Mouse (Mus musculus) T-helper 2 cell (primary cell): ENCODE measurements around the gene Bloc1s3.

Experiments used
- in situ Hi-C: fragments of 300-600 bp; cut with MboI, MseI; formaldehyde crosslinking; loops from one replicate; pipeline ENCODE4 v1.15.1; 2025; ENCODE audit warnings: high pct_unique_total_duplicates

Bloc1s3 gene

DNA sequence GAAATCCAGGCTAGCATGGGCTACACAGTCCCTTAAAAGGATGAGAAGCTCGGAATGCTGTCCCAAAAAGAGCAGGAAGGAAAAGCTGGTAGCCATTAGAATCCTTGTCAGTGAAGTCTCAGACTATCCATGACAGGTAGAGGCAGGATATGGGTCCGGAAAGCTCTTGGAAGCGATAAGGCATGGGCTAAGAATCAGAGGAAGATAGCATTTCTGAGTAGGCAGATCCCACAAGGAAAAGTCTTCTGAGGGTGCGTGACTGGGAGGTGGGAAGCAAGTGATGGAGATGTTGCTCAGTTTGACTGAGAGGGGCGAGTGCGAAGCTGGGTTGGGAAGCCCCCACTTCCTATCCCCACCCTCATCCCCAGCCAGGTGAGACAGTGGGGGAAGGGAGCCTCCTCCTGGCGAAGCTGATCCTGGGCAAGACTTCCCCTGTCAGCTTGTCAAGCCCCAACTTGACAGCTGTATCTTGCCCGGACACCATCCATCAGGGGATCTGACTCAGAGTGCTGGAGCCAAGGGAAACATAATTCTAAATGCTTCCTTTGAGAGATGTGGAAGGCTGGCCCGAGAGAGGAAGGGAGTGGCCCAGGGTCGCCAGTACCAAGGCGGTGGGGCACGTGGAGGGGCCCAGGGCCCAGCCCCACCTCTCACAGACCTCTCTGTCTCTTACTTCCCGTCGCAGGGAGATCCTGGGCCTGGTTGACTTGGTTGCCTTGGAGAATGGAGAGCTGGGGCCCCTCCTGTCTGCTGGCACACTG lies 30.4 kb downstream of the Bloc1s3 start:
- in situ Hi-C loops: no loop called here

DNA sequence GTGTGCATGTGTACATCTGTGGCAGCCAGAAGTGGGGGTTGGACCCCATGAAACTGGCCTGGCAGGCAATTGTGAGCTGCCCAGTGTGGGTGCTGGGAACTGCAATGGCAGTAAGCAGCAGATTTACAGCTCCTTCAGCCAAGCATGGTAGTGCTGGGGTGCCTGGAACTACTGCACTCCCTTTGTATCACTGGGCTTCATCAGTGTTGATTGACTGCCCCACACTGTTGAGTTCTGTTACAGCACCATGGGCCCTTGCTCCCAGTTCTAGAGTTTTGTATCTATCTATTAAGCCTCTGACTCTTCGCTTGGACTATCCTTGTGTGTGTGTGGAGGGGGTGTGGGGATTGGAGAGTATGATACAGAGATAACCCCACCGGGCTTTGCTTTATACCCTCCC lies 31.1 kb downstream of the Bloc1s3 start:
- in situ Hi-C loops: no loop called here

DNA sequence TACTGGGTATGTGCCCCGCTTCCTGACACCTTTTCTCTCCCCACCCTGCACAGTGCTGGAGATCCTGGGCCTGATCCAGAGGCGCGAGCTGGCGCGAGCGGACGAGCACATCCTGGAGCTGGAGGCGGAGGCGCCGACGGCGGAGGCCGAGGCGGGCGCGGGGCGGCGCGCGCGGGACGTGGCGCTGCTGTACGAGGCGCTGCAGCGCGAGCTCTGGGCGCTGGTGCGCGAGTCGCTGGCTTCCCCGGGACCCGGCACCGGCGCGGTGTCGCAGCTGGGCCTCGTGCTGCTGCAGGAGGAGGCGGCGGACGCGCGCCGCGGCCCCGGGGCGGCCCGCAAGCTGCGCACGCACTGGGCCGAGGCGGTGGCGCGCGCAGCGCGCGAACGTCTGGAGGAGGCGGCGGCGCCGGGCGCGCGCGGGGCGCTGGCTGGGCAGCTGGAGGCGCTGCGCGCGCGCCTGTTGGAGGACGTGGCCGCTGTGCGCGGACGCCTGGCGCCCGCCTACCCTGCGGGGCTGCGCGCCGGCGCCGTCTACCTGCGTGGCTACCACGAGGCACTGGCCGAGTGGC lies 34.2 kb downstream of the Bloc1s3 start:
- in situ Hi-C loops: no loop called here

DNA sequence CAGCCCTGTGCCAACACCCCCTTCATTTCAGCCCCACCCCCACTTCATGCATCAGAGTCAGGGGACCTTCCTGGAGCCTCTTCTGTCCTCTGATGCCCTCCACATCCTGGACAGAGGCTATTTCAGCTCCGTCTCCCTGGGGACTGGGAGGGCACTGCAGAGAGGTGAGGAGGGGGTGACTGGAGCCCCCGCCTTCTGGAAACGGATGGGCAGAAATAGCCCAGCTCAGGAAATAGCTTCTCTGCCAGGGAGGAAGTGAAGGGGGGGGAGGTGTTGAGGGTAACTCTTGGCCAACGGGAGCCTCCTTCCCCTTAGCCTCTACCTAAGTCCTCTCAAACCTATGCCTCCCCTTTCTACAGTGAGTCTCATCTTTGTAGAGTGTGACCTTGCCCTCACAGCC lies 35.8 kb downstream of the Bloc1s3 start:
- in situ Hi-C loops: no loop called here

DNA sequence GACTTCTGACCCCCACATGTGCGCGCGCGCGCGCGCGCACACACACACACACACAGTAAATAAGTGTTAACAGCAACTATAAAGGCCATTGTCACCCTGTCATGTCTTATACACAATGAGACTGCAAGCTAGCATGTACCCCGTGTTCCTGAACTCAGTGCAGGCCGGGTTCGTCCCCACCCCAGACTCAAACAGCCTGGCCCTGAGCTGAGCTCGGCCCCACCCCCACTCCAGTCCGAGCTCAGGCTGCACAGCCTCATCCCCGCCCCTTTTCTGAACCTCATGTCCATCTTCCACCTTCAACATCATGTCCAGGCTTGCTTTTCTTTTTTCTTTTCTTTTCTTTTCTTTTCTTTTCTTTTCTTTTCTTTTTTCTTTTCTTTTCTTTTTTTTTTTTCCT lies 37.9 kb downstream of the Bloc1s3 start:
- in situ Hi-C loops: no loop called here

DNA sequence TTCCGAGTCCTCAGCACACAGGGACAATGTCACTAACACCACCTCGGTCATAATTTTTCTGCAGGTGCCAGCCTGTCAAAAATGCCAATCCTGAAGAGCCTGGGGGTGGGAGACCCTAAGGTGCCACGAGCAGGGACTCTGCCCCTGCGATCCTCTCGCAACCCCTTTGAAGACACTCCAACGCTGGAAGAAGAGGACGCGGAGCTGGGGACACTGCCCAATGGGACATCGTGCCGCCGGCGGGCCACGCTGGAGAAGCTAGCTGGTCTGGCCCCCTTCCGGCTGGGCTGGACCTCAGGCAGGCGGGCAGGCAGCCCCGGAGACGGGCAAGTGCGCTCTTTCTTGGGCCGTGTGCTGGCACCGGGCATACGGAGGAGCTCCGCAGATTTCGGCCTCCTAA lies 38.8 kb downstream of the Bloc1s3 start:
- in situ Hi-C loops: no loop called here

DNA sequence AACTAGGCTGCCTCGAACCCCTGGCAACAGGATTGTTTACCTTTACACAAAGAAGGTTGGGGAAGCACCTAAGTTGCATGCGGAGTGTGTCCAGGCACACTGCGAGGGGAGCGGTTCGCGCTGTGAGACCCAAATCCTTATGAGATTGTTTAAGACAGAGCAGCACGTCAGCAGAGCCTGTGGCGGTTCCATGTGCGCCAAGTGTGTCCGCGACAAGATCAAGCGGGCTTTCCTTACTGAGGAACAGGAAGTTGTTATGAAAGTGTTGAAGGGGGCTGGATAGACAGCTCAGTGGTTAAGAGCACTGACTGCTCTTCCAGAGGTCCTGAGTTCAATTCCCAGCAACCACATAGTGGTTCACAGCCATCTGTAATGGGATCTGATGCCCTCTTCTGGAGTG lies 39.9 kb downstream of the Bloc1s3 start:
- in situ Hi-C loops: no loop called here

DNA sequence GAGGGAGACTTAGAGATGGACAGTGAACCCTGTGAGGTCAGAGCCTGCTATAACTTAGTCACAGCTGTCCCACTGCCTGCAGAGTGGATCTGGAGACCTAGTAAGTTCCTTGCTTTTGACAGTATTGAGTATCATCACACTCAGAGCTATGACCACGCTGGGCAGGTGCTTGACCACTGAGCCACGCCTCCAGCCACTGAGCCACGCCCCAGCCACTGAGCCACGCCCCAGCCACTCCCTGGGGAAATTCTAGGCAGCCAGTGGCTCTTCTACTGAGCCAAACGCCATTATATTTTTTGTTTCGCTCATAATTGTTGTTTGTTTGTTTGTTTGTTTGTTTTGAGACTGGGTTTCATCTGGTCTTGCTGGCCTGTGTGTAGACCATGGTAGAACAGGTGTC lies 40.5 kb downstream of the Bloc1s3 start:
- in situ Hi-C loops: no loop called here

DNA sequence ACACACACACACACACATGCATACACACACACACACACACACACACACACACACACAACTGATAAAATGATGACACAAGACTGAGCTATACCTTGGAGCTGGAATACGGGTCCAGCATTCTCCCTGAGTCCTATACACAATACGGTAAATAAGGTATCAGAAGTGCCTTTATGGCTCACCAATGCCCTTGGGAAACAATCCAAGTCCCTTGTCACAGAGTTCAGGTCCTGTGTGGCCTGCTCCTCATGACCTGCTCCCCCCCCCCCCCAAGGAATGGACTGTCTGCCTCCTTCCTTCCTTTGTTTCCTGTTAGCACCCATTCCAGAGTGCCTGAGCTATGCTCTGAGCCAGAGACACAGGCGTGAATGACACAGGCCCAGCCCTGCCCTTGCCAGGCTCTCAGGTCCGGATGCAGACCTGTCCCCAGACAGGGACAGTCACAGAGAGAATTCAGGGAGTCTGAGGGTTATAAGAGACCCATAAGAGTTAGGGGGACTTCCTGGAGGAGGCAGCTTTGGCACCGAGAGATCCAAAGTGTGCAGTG lies 41.5 kb downstream of the Bloc1s3 start:
- in situ Hi-C loops: no loop called here

DNA sequence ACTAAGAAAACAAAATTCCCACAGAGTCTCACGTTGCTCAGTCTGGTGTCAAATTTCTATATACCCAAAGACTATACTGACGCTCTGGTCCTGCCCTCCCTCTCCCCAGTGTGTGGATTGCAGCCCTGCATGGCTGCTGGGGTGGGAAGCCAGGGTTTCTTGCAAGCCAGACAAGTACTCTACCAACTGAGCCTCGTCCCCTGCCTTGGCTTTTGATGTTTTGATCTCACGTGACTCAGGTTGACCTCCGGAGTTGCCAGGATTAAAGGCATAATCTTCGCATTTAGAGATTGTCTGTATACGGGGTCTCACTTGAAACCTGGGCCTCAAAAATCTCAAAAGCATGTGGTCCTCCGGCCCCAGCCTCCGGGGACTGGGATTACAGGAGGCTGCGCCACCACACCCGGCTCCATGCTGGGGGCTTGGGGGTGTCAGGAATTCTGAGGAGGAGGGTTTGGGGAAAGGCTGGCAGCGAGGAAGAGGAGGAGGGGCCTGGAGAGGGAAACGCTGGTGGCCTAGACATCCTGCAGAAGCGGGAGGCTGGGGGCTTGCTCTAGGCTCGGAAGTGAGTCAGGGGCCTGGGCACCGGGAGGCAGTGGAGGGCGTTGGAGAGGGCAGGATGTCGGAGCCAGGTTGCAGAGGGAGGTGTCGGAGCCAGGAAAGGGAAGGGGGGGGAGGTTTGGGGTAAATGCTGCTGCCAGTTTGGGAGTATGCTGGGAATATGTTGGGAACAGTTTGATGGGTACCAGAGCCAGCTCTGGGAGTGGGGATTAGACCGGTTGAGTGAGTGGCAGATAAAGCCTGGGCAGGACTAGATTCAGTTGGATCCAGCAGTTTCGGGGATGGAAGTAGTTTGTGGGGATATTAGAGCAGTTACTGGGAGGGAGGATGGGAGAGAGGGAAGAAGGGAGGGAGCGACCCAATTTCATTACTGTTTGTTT lies 43.5 kb downstream of the Bloc1s3 start:
- in situ Hi-C loops: no loop called here

DNA sequence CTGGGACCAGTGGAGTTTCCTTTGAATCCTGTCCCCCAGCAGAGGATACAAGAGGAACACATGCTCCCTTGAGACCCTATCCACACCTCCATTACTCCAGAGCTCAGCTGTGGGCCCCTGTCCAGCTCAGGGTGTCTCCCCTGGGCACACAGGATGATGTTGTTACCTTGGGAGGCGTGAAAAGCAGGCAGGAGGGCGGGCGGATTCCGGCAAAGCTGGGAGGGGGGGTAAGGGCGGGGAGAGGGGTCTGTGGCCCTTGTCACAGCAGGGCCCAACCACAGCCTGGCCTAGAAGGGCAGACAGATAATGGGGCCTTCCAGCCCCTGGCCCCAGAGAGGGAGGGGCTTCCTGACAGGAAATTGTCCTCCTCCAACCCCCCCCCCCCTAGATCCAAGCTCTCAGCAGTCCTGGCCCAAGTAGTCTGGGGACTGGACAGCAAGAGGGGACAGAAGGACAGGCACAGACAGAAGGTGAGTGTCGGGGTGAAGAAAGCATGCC lies 45.2 kb downstream of the Bloc1s3 start, which contains the start of gene Exoc3l2:
Gene Exoc3l2, plus strand, starts transcription at position 448 of the 498 bp plus-strand sequence.
- in situ Hi-C loops: no loop called here

DNA sequence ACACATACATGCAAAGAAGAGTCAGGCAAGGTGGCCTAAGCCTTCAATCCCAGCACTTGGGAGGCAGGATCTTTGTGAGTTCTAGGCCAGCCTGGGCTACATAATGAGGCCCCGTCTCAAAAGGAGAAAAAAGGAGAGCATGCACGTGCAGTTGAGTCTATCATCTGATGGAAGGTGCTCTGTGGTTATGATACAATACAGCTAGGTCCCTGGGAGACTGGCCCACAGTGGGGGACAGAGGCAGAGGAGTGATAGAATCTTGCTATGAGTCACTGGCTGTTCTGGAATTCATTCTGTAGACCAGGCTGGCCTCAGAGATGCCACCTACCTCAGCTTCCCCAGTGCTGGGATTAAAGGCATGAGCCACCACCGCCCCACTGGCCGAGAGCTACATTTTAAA lies 45.7 kb downstream of the Bloc1s3 start:
- in situ Hi-C loops: no loop called here

DNA sequence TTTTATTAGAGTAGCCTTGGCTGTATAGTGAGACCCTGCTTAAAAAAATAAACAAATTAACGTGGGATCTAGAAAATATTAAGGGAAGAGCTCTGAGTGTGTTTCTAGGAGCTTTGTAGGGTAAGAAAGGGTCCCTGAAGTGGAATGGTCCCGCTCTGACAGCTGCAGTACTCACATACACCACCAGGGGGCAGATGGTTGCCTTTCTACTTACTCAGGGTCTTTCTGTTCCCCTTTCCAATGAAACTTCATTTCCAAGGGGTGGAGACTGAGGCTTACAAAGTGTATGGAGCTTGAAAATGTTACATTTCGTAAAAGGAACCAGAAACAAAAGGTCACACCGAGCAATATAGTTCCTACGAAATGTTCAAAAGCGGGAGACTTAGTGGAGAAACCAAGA lies 46.7 kb downstream of the Bloc1s3 start:
- in situ Hi-C loops: no loop called here

DNA sequence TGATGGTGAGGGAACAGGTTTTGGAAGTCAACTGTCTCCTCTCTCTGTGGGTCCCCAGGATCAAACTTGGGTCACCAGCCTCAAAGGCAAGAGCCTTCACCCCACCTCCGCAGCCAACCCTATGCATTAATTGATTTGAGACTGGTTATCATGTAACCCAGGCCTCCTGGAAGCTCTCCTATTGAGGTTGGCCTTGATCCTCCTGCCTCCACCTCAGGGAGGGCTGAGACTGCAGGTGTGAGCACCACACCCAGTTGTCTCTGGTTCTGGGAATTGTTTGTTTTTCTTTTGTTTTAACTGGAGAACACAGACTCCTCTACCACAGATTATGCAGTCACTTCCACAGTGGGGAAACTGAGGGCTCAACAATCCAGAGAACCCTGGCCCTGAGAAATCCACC lies 47.7 kb downstream of the Bloc1s3 start:
- in situ Hi-C loops: no loop called here

DNA sequence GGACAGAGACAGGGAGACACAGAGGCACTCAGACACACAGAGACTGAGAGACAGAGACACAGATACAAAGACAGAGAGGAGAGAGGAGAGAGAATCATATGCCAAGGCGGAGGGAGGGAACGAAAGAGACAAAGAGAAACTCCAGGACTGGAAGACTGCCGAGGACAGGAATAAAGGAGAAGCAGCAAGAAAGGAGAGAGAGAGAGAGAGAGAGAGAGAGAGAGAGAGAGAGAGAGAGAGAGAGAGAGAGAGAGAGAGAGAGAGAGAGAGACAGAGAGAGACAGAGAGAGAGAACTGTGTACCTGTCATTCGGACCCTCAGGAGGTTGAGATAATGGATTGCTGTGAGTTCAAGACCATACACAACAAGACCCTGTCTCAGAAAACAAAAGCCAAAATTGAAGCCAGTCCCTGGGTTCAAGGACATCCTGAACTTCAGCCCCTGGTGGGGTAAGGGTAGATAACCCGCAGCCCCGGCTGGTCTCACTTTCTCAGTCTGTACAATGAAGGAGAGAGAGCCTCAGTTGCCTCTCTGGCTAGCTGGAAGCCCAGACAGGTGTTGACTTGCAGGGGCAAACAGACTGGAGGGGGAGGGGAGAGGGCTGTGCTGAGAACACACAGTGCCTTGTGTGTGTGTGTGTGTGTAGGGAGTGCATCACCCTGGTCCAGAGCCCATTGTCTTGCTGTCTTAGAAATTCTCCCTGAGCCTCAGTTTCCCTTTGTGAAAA lies 48.9 kb downstream of the Bloc1s3 start:
- in situ Hi-C loops: loop anchor here (5.0 kb wide), 1 partner anchor 67 kb away; no protein-coding TSS in a partner anchor

DNA sequence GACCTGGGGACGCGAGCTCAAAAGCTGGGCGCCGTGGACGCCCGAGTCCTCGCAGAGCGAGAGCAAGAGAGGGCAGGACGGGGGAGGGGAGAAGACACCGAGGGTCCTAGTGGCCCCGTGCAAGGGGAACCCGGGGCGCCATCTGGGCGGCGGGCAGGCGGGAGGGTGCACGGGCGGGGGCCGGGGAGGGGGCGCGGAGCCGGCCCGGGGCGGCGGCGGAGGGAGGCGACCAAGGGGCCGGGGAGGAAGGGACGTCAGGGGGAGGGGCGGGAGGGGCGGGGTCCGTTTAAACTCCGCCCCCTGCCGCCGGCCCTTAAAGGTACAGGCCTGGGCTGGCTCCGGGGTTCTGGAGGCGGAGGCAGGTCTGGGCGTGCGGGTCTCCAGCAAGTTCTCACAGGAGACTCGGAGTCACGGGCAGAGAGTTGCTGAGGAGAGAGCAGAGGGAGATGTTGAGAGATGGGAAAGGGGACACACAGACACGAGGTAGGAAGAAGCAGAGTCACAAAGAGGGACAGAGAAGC lies 49.5 kb downstream of the Bloc1s3 start, which contains the start of gene Mark4:
Gene Mark4, minus strand, starts transcription at position 231 of the 521 bp plus-strand sequence.
- in situ Hi-C loops: loop anchor here (5.0 kb wide), 1 partner anchor 66 kb away; no protein-coding TSS in a partner anchor

DNA sequence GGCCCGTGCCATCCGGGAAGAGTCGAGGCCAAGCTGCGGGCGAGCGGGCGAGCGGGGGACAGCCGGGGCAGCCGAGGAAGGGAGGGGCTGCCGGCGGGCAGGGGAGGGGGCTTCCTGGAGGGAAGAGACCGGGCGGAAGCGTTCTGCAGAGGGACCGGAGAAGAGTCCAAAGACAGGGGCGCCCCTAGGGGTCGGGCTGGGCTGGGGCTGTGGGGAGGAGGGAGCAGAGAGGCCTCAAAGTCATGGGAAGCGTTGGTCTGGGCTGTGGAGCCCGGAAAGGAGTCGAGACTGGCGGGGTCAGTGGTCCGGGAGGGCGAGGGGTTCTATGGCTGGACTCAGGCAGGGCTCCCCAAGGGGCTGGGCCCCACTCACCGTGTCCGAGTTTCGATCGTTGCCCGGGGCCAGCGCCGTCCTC lies 50.1 kb downstream of the Bloc1s3 start:
- in situ Hi-C loops: loop anchor here (5.0 kb wide), 1 partner anchor 66 kb away; no protein-coding TSS in a partner anchor

DNA sequence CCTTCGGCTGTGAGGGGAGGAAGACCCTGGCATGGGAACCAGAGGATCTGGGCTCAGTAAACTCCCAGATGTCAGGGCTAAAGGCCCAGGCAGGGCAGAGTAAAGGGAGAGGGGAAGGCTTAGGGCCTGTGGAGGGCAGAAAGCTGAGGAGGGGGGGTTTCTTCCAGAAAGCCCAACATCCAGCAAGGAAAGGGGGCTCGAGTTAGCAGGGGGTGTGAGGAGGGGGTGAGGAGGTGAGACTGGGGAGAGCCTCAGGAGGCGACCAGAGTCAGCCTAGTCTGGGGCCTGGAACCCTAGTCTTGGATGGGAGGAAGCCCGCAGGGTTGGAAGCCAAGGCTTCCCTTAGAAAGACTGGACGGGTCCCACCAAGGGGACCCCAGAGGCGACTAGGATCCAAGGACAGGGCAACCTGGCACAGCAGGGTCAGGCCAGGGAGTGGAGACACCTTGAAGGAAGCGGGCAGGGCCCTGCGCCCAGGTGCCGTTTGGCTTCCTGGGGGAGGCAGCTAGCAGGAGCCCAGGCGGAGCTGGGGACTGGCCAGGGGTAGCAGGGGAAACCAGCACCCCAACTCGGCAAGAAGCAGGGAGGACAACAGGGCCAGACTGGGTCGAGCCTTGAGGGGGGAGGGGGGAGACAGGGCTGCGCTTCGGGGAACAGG lies 50.6 kb downstream of the Bloc1s3 start:
- in situ Hi-C loops: loop anchor here (5.0 kb wide), 1 partner anchor 65 kb away; no protein-coding TSS in a partner anchor

DNA sequence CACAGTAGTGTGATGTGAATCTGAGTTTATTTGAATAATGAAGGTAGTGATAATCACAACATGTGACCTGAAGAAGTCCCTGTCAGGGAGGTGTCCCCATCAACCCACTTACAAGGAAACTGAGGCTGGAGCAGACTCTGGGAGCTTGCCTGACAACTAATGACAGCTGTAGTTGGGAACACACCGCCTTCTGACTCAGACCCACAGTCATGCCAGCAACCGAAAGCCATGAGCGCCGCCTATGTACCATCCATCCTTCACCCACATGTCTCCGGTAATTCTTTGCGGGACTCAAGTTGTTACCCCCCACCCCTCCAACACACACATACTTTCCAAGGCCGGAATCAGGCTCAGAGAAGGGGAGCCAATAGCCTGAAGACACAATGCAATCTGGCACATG lies 51.5 kb downstream of the Bloc1s3 start:
- in situ Hi-C loops: loop anchor here (5.0 kb wide), 1 partner anchor 64 kb away; no protein-coding TSS in a partner anchor
